Mouse (Mus musculus) stomach, embryonic 14.5 days (tissue): Measurements from ENCODE around the gene Fancc. TPM values are rescaled to one million over a fixed set of nuclear protein-coding genes. Genes with fewer than 3 reads are reported as not detected.
"Not testable (repeated sequence)": the region's sequence is repeated elsewhere in the genome, so short reads cannot be mapped to it uniquely, and the experiment has no call there.

Source experiments
- ATAC-seq: fragments of 200-750 bp; cut with Nextera tagmentation; 2 replicates; pipeline ENCODE4 v1.8.0; 2017; ENCODE audit warnings: low read depth, moderate TSS enrichment; ENCODE audit not compliant: insufficient number of reproducible peaks, insufficient read depth, low FRiP score
- H3K27ac ChIP-seq: fragments of 300-500 bp; sonication (generic); 2 replicates; pipeline ENCODE4 v1.5.1; 2014; ENCODE audit warnings: mild to moderate bottlenecking, low read length, moderate library complexity, mixed read lengths
- H3K27me3 ChIP-seq: fragments of 300-500 bp; sonication (generic); 2 replicates; pipeline ENCODE4 v1.6.1; 2014; ENCODE audit warnings: low read length, control low read depth, mixed read lengths; ENCODE audit not compliant: control insufficient read depth, insufficient read depth
- H3K36me3 ChIP-seq: fragments of 300-500 bp; sonication (generic); 2 replicates; pipeline ENCODE4 v1.6.1; 2014; ENCODE audit warnings: mild to moderate bottlenecking, control low read depth, low read length, moderate library complexity, mixed read lengths; ENCODE audit not compliant: control insufficient read depth, insufficient read depth
- H3K4me1 ChIP-seq: fragments of 300-500 bp; sonication (generic); 2 replicates; pipeline ENCODE4 v1.6.1; 2014; ENCODE audit warnings: low read length, control low read depth, mixed read lengths; ENCODE audit not compliant: control insufficient read depth, insufficient read depth
- H3K4me2 ChIP-seq: fragments of 300-500 bp; sonication (generic); replicated peaks from 2 replicates; pipeline ENCODE4 v1.6.1; 2014; ENCODE audit warnings: low read depth, low read length, control low read depth
- H3K4me3 ChIP-seq: fragments of 300-500 bp; sonication (generic); 2 replicates; pipeline ENCODE4 v1.5.1; 2014; ENCODE audit warnings: low read depth, low read length, control low read depth
- H3K9ac ChIP-seq: fragments of 300-500 bp; sonication (generic); replicated peaks from 2 replicates; pipeline ENCODE4 v1.6.1; 2014; ENCODE audit warnings: low read depth, mild to moderate bottlenecking, control low read depth, low read length, moderate library complexity, mixed read lengths
- H3K9me3 ChIP-seq: fragments of 300-500 bp; sonication (generic); 2 replicates; pipeline ENCODE4 v1.6.1; 2016; ENCODE audit warnings: low read depth, low read length, control low read depth; ENCODE audit not compliant: control insufficient read depth
- WGBS: fragments of 180-500 bp; shearing (Covaris S2); extraction: QIAGEN DNeasy Blood & Tissue Kit; methylation state at CpG from one replicate; pipeline ENCODE4 v1.1.7; 2014; 5-methylcytosine and 5-hydroxymethylcytosine counted together
- polyA plus RNA-seq: library from polyadenylated mRNA; unstranded; fragments of >200 nt; fragmentation: Nextera tagmentation; extraction: Ambion mirVana; gene quantifications from 2 replicates; pipeline ENCODE4 v1.2.1, GENCODE M21; 2014

Fancc gene
- polyA plus RNA-seq, 1 experiment from 2014 or later = 24.3 TPM

- Histone ChIP-seq H3K4me2 (peak overlapping the region; percentile 44), H3K36me3 (no peaks in the 10 kb centered on the region), H3K27ac (peak overlapping the region; percentile 97), H3K9me3 (no peaks in the 10 kb centered on the region), H3K4me3 (peak overlapping the region; percentile 42), H3K9ac (no peak overlapping the region), H3K4me1 (0 out of 2 replicates have a peak, but pooled peaks cover 4% of the 10 kb centered on the region), H3K27me3 (no peaks in the 10 kb centered on the region)
- WGBS = 70% methylated on average over 9 of the region's 9 CpGs
- ATAC-seq = no peak
These were observed 66.9 kb downstream of the Fancc start for GRCm38 (mm10) chr13:63430206-63430605.

- H3K4me3 ChIP-seq, H3K9me3 ChIP-seq, H3K27me3 ChIP-seq, H3K27ac ChIP-seq, H3K4me2 ChIP-seq, ATAC-seq, H3K36me3 ChIP-seq, H3K9ac ChIP-seq, H3K4me1 ChIP-seq: not testable (repeated sequence)
- 90% methylated on average over 5 of the region's 5 CpGs for WGBS
These were observed 68.9 kb downstream of the Fancc start for GRCm38 (mm10) chr13:63428211-63428610.

- no peak overlapping the region for H3K4me3 ChIP-seq
- H3K4me1 ChIP-seq = no peaks in the 10 kb centered on the region
- ATAC-seq = no peak
- H3K27me3 ChIP-seq = no peaks in the 10 kb centered on the region
- no peaks in the 10 kb centered on the region for H3K9me3 ChIP-seq
- no peaks in the 10 kb centered on the region for H3K36me3 ChIP-seq
- H3K9ac ChIP-seq = no peak overlapping the region
- no peak overlapping the region for H3K27ac ChIP-seq
- no peak overlapping the region for H3K4me2 ChIP-seq
- WGBS = 83% methylated on average over 2 of the region's 2 CpGs
These were observed 74.0 kb downstream of the Fancc start for GRCm38 (mm10) chr13:63423060-63423459.

- H3K27me3 ChIP-seq = no peaks in the 10 kb centered on the region
- H3K9me3 ChIP-seq = no peaks in the 10 kb centered on the region
- H3K4me3 ChIP-seq = no peak overlapping the region
- H3K4me1 ChIP-seq = no peaks in the 10 kb centered on the region
- no peaks in the 10 kb centered on the region for H3K36me3 ChIP-seq
- H3K4me2 ChIP-seq = no peak overlapping the region
- H3K9ac ChIP-seq = no peak overlapping the region
- ATAC-seq = no peak
- H3K27ac ChIP-seq = no peak overlapping the region
These were observed 75.9 kb downstream of the Fancc start for GRCm38 (mm10) chr13:63421225-63421624.

- no peaks in the 10 kb centered on the region for H3K9me3 ChIP-seq
- ATAC-seq = no peak
- H3K9ac ChIP-seq = no peak overlapping the region
- WGBS = 79% methylated on average over 2 of the region's 2 CpGs
- H3K4me1 ChIP-seq = no peaks in the 10 kb centered on the region
- H3K4me2 ChIP-seq = no peak overlapping the region
- H3K27me3 ChIP-seq = no peaks in the 10 kb centered on the region
- H3K4me3 ChIP-seq = no peak overlapping the region
- H3K27ac ChIP-seq = no peak overlapping the region
- H3K36me3 ChIP-seq = no peaks in the 10 kb centered on the region
These were observed 78.9 kb downstream of the Fancc start for GRCm38 (mm10) chr13:63418148-63418547.

GRCm38 (mm10) chr13:63416824-63417223 is 80.3 kb downstream of the Fancc start:
- no peaks in the 10 kb centered on the region for H3K36me3 ChIP-seq
- no peaks in the 10 kb centered on the region for H3K4me1 ChIP-seq
- 31% methylated on average over 3 of the region's 3 CpGs for WGBS
- no peak for ATAC-seq
- H3K9me3 ChIP-seq = no peaks in the 10 kb centered on the region
- no peaks in the 10 kb centered on the region for H3K27me3 ChIP-seq
- no peak overlapping the region for H3K4me2 ChIP-seq
- no peak overlapping the region for H3K4me3 ChIP-seq
- no peak overlapping the region for H3K9ac ChIP-seq
- H3K27ac ChIP-seq = no peak overlapping the region

GRCm38 (mm10) chr13:63412662-63413061 is 84.4 kb downstream of the Fancc start:
- H3K4me2 ChIP-seq = no peak overlapping the region
- no peaks in the 10 kb centered on the region for H3K36me3 ChIP-seq
- H3K27me3 ChIP-seq = no peaks in the 10 kb centered on the region
- no peak overlapping the region for H3K27ac ChIP-seq
- no peak overlapping the region for H3K4me3 ChIP-seq
- H3K4me1 ChIP-seq = no peaks in the 10 kb centered on the region; the same call in 1 of the 2 replicates
- H3K9ac ChIP-seq = no peak overlapping the region
- ATAC-seq = no peak
- H3K9me3 ChIP-seq = no peaks in the 10 kb centered on the region
- WGBS = 89% methylated on average over 4 of the region's 4 CpGs

- H3K4me3 ChIP-seq = no peak overlapping the region
- no peaks in the 10 kb centered on the region for H3K9me3 ChIP-seq
- no peak overlapping the region; the same call in 1 of the 2 replicates for H3K27ac ChIP-seq
- H3K4me2 ChIP-seq = no peak overlapping the region
- H3K9ac ChIP-seq = no peak overlapping the region
- no peaks in the 10 kb centered on the region for H3K36me3 ChIP-seq
- 45% methylated on average over 4 of the region's 4 CpGs for WGBS
- no peak for ATAC-seq
- H3K27me3 ChIP-seq = no peaks in the 10 kb centered on the region
- no peaks in the 10 kb centered on the region; the same call in 1 of the 2 replicates for H3K4me1 ChIP-seq
These were observed 85.6 kb downstream of the Fancc start for GRCm38 (mm10) chr13:63411310-63412022.
